Mouse (Mus musculus) gastrocnemius, postnatal 10 days (tissue): ENCODE measurements around the gene Spata1. TPM values are rescaled to one million over a fixed set of nuclear protein-coding genes. Genes with fewer than 3 reads are reported as not detected.

Experiments
- DNase-seq: peaks from one replicate; pipeline ENCODE4 v3.0.0; 2021; ENCODE audit warnings: mixed read lengths
- total RNA-seq, 2 experiments: library from RNA; stranded (reverse); gene quantifications; 2 replicates each; pipeline ENCODE4 v1.2.3; 2021

The Spata1 gene
- total RNA-seq, 2 experiments from 2014 or later = 2.0 to 2.4 TPM

GRCm38 (mm10) chr3:146419534-146419933 lies 80.0 kb downstream of the Spata1 start:
- no peak for DNase-seq

GRCm38 (mm10) chr3:146418901-146419300 lies 80.7 kb downstream of the Spata1 start:
- no peak for DNase-seq

- no peak for DNase-seq
Measured at GRCm38 (mm10) chr3:146417873-146418272, 81.7 kb downstream of the Spata1 start.

GRCm38 (mm10) chr3:146414555-146414954 lies 85.0 kb downstream of the Spata1 start:
- no peak for DNase-seq

GRCm38 (mm10) chr3:146413992-146414391 lies 85.6 kb downstream of the Spata1 start:
- DNase-seq = no peak

GRCm38 (mm10) chr3:146413016-146413415 lies 86.5 kb downstream of the Spata1 start:
- no peak for DNase-seq

GRCm38 (mm10) chr3:146412480-146412879 lies 87.1 kb downstream of the Spata1 start:
- no peak for DNase-seq

- no peak for DNase-seq
Measured at GRCm38 (mm10) chr3:146412008-146412407, 87.5 kb downstream of the Spata1 start.

GRCm38 (mm10) chr3:146410114-146410513 lies 89.4 kb downstream of the Spata1 start:
- no peak for DNase-seq

Other genes starting within 250 kb of the Spata1 start
- gene Ssx2ip, start 95.1 kb downstream of the Spata1 start, total RNA-seq = 10 to 100 TPM; 16.2 to 17.5 TPM
- gene Ctbs, start 50.0 kb downstream of the Spata1 start, total RNA-seq = 1 to 10 TPM; 6.5 to 7.4 TPM
- gene Gng5, start 54 bp upstream of the Spata1 start, total RNA-seq = 100 to 1,000 TPM; 278 TPM
- gene Rpf1, start 21.7 kb upstream of the Spata1 start, total RNA-seq = 10 to 100 TPM; 15.2 to 17.8 TPM
- under 1 TPM in 1 of 2 experiments, not detected in 1; 0.32 TPM for gene Uox, start 70.7 kb upstream of the Spata1 start, total RNA-seq
- gene Dnase2b, start 115.8 kb upstream of the Spata1 start, total RNA-seq = not detected
- under 1 TPM in 1 of 2 experiments, not detected in 1; 0.16 TPM for gene 4930503B20Rik, start 151.6 kb upstream of the Spata1 start, total RNA-seq
- gene Samd13, start 185.8 kb upstream of the Spata1 start, total RNA-seq = under 1 TPM; 0.66 to 0.77 TPM